Mouse (Mus musculus) hindbrain, embryonic 16.5 days (tissue): ENCODE measurements around the gene Defb3. TPM values are rescaled to one million over a fixed set of nuclear protein-coding genes. Genes with fewer than 3 reads are reported as not detected.
"Not testable (repeated sequence)": the region's sequence is repeated elsewhere in the genome, so short reads cannot be mapped to it uniquely, and the experiment has no call there.

Source experiments
- ATAC-seq: fragments of 200-750 bp; cut with Nextera tagmentation; 2 replicates; pipeline ENCODE4 v1.8.0; 2017; ENCODE audit warnings: moderate TSS enrichment, moderate library complexity
- H3K27ac ChIP-seq: fragments of 300-500 bp; sonication (generic); 2 replicates; pipeline ENCODE4 v1.5.1; 2014; ENCODE audit warnings: low read depth, mild to moderate bottlenecking, control low read depth, low read length, moderate library complexity
- H3K27me3 ChIP-seq: fragments of 300-500 bp; sonication (generic); replicated peaks from 2 replicates; pipeline ENCODE4 v1.6.1; 2014; ENCODE audit warnings: low read length; ENCODE audit not compliant: control insufficient read depth, insufficient read depth
- H3K36me3 ChIP-seq: fragments of 300-500 bp; sonication (generic); 2 replicates; pipeline ENCODE4 v1.6.1; 2014; ENCODE audit warnings: mild to moderate bottlenecking, low read length, moderate library complexity, mixed read lengths; ENCODE audit not compliant: control insufficient read depth, insufficient read depth
- H3K4me1 ChIP-seq: fragments of 300-500 bp; sonication (generic); 2 replicates; pipeline ENCODE4 v1.6.1; 2014; ENCODE audit warnings: low read depth, low read length; ENCODE audit not compliant: control insufficient read depth, insufficient read depth
- H3K4me2 ChIP-seq: fragments of 300-500 bp; sonication (generic); 2 replicates; pipeline ENCODE4 v1.6.1; 2014; ENCODE audit warnings: mild to moderate bottlenecking, low read length, control low read depth, moderate library complexity
- H3K4me3 ChIP-seq: fragments of 300-500 bp; sonication (generic); 2 replicates; pipeline ENCODE4 v1.5.1; 2014; ENCODE audit warnings: mild to moderate bottlenecking, low read length, control low read depth, moderate library complexity
- H3K9ac ChIP-seq: fragments of 300-500 bp; sonication (generic); 2 replicates; pipeline ENCODE4 v1.6.1; 2014; ENCODE audit warnings: low read depth, mild to moderate bottlenecking, control low read depth, low read length, moderate library complexity
- H3K9me3 ChIP-seq: fragments of 300-500 bp; sonication (generic); 2 replicates; pipeline ENCODE4 v1.6.1; 2014; ENCODE audit warnings: mild to moderate bottlenecking, low read length, moderate library complexity; ENCODE audit not compliant: control insufficient read depth
- WGBS: fragments of 180-500 bp; shearing (Covaris S2); extraction: QIAGEN DNeasy Blood & Tissue Kit; methylation state at CpG from one replicate; pipeline ENCODE4 v1.1.7; 2014; 5-methylcytosine and 5-hydroxymethylcytosine counted together
- polyA plus RNA-seq: library from polyadenylated mRNA; unstranded; fragments of >200 nt; fragmentation: Nextera tagmentation; extraction: Ambion mirVana; gene quantifications from 2 replicates; pipeline ENCODE4 v1.2.1, GENCODE M21; 2015

Defb3 gene
- not detected in 2 replicates for polyA plus RNA-seq

DNA sequence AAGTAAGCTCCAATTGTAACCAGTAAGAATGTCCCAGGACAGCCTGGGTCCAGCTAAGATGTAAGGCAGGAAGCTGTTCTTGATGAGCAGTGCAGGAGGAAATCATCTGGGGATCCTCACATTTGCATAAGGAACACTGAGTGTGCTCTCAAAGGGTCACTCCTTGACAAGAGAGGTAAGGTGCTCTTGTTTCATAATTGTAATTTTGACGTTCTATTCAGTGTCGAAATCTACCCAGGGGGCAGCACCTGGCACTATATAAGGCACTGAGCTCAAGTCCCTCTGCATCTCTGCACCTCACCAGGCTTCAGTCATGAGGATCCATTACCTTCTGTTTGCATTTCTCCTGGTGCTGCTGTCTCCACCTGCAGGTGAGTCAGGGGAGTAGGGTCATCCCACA, at the start of gene Defb3:
TSS of gene Defb3 (plus strand) at position 301 of the 400 bp plus-strand sequence.
- not testable (repeated sequence) for H3K27ac ChIP-seq, H3K4me2 ChIP-seq, ATAC-seq, H3K9me3 ChIP-seq, H3K36me3 ChIP-seq, H3K4me1 ChIP-seq, H3K4me3 ChIP-seq, H3K9ac ChIP-seq, H3K27me3 ChIP-seq
- WGBS: 67% methylated on average over 1 of the region's 2 CpGs

DNA sequence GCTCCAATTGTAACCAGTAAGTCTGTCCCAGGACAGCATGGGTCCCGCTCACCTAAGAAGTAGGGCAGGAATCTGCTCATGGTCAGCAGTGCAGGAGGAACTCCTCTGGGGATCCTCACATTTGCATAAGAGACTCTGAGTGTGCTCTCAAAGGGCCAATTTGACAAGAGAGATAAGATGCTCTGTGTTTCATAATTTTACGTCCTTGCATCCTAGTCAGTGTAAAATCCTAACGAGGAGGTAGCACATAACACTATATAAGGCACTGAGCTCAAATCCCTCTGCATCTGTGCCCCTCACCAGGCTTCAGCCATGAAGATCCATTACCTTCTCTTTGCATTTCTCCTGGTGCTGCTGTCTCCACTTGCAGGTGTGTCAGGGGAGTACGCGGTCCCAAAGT, 45.9 kb upstream of the Defb3 start, which contains the start of gene Defb5:
TSS of gene Defb5 (plus strand) at position 301 of the 400 bp plus-strand sequence.
- Histone ChIP-seq H3K9ac (no peak within 1 kb of the TSS), H3K36me3 (no peaks in the 10 kb centered on the region), H3K4me2 (no peak within 1 kb of the TSS), H3K9me3 (0 out of 2 replicates have a peak, but pooled peaks cover 2% of the 10 kb centered on the region), H3K4me3 (no peak within 1 kb of the TSS), H3K27me3 (no peaks in the 10 kb centered on the region), H3K4me1 (no peaks in the 10 kb centered on the region), H3K27ac (no peak within 1 kb of the TSS)
- WGBS: 94% methylated on average over 5 of the region's 5 CpGs
- ATAC-seq: no peak

DNA sequence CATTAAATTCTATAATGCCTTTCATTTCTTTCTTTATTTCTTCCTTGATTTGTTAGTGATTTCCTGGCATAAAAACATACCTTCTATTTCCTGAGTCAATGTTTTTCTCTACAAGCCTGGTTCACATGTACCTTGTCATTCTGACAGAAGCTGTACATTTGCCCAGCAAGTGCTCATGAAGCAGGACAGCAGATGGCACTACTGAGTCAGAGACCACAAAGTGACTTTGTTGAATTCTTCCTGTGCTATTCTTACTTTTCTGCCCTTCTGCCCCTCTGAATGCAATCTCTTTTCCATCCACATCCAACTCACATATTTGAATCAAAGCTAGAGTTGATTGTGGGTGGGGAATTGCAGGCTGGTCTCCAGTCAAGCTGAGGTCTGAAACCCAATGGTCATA, 35.0 kb upstream of the Defb3 start:
- Histone ChIP-seq H3K4me3 (no peak overlapping the region), H3K4me2 (no peak overlapping the region), H3K9ac (no peak overlapping the region), H3K27me3 (no peaks in the 10 kb centered on the region), H3K9me3 (peaks cover 2% of the 10 kb centered on the region; the same call in 1 of the 2 replicates), H3K4me1 (no peaks in the 10 kb centered on the region), H3K27ac (no peak overlapping the region), H3K36me3 (no peaks in the 10 kb centered on the region)
- ATAC-seq: no peak

- no peak overlapping the region for H3K9ac ChIP-seq
- no peaks in the 10 kb centered on the region for H3K27me3 ChIP-seq
- H3K36me3 ChIP-seq: no peaks in the 10 kb centered on the region
- no peak for ATAC-seq
- H3K4me3 ChIP-seq: no peak overlapping the region
- H3K27ac ChIP-seq: no peak overlapping the region
- no peak overlapping the region for H3K4me2 ChIP-seq
- WGBS: 48% methylated on average over 3 of the region's 3 CpGs
- no peaks in the 10 kb centered on the region for H3K4me1 ChIP-seq
- H3K9me3 ChIP-seq: no peaks in the 10 kb centered on the region; the same call in 1 of the 2 replicates
Measured at GRCm38 (mm10) chr8:19259667-19260066, 33.5 kb upstream of the Defb3 start.

GRCm38 (mm10) chr8:19298361-19298760, 5.2 kb downstream of the Defb3 start:
- not testable (repeated sequence) for H3K4me1 ChIP-seq, H3K4me2 ChIP-seq, H3K9ac ChIP-seq, H3K4me3 ChIP-seq, ATAC-seq, H3K36me3 ChIP-seq, H3K27ac ChIP-seq, H3K27me3 ChIP-seq, H3K9me3 ChIP-seq
- WGBS: 68% methylated on average over 3 of the region's 3 CpGs

DNA sequence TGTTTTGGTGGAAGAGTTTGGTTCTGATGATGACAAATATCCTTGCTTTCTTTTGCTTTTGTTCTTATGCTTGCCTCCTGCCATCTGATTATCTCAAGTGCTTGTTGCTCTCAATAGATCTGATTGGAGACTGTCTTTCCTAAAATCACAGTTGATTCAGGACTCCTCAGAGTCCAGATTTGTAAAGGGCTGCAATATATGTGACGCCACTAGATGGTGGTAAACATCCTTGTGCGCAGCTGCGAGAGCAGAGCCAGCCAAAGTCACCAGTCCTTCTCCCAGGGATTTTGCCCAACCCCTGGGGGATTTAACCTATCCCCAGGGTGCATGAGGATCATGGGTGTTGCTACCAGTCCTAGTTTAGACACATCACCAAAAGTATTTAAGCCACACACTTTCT, 38.7 kb downstream of the Defb3 start:
- ATAC-seq: no peak
- 6% methylated on average over 3 of the region's 3 CpGs for WGBS
- Histone ChIP-seq H3K4me1 (no peaks in the 10 kb centered on the region), H3K36me3 (no peaks in the 10 kb centered on the region), H3K4me2 (no peak overlapping the region), H3K4me3 (no peak overlapping the region), H3K27ac (no peak overlapping the region), H3K9me3 (no peaks in the 10 kb centered on the region), H3K9ac (no peak overlapping the region), H3K27me3 (no peaks in the 10 kb centered on the region)

Other genes starting within 250 kb of the Defb3 start
- gene Defb39, start 228.6 kb upstream of the Defb3 start, polyA plus RNA-seq: not detected in 2 replicates
- gene Defb12, start 178.5 kb upstream of the Defb3 start, polyA plus RNA-seq: not detected in 2 replicates
- not detected in 2 replicates for gene Defb34, start 169.6 kb upstream of the Defb3 start, polyA plus RNA-seq
- not detected in 2 replicates for gene Gm45826, start 152.6 kb upstream of the Defb3 start, polyA plus RNA-seq
- not detected in 2 replicates for gene Defb14, start 99.0 kb upstream of the Defb3 start, polyA plus RNA-seq
- gene Defb4, start 94.7 kb upstream of the Defb3 start, polyA plus RNA-seq: not detected in 2 replicates
- not detected in 2 replicates for gene Defb6, start 67.9 kb upstream of the Defb3 start, polyA plus RNA-seq
- not detected in 2 replicates for gene Defb46, start 53.4 kb upstream of the Defb3 start, polyA plus RNA-seq
- not detected in 2 replicates for gene Defb5, start 45.8 kb upstream of the Defb3 start, polyA plus RNA-seq
- gene Defb8, start 154.2 kb downstream of the Defb3 start, polyA plus RNA-seq: not detected in 2 replicates
- not detected in 2 replicates for gene Defb7, start 201.7 kb downstream of the Defb3 start, polyA plus RNA-seq